Mouse (Mus musculus): ENCODE measurements around the gene Lrrc8c.

Gene Lrrc8c

GRCm38 (mm10) chr5:105545126-105545525, 25.9 kb downstream of the Lrrc8c start:
- DNase-seq (ENCODE audit: low read depth in 2 of 2, low spot score in 2 of 2): no peak

GRCm38 (mm10) chr5:105547115-105547514, 27.9 kb downstream of the Lrrc8c start:
- no peak for DNase-seq (ENCODE audit: low read depth in 2 of 2, low spot score in 2 of 2)

GRCm38 (mm10) chr5:105551808-105552207, 32.6 kb downstream of the Lrrc8c start:
- no peak for DNase-seq (ENCODE audit: low read depth in 2 of 2, low spot score in 2 of 2)

GRCm38 (mm10) chr5:105556291-105556690, 37.1 kb downstream of the Lrrc8c start:
- no peak for DNase-seq (ENCODE audit: low read depth in 2 of 2, low spot score in 2 of 2)

- DNase-seq (ENCODE audit: low read depth in 2 of 2, low spot score in 2 of 2): no peak
These were observed 38.2 kb downstream of the Lrrc8c start for GRCm38 (mm10) chr5:105557346-105557745.

- no peak for DNase-seq (ENCODE audit: low read depth in 2 of 2, low spot score in 2 of 2)
These were observed 38.6 kb downstream of the Lrrc8c start for GRCm38 (mm10) chr5:105557777-105558240.

GRCm38 (mm10) chr5:105558517-105558916, 39.3 kb downstream of the Lrrc8c start:
- no peak for DNase-seq (ENCODE audit: low read depth in 2 of 2, low spot score in 2 of 2)

GRCm38 (mm10) chr5:105561926-105562325, 42.7 kb downstream of the Lrrc8c start:
- DNase-seq (ENCODE audit: low read depth in 2 of 2, low spot score in 2 of 2): no peak

GRCm38 (mm10) chr5:105564761-105565160, 45.6 kb downstream of the Lrrc8c start:
- DNase-seq (ENCODE audit: low read depth in 2 of 2, low spot score in 2 of 2): no peak

GRCm38 (mm10) chr5:105565824-105566223, 46.6 kb downstream of the Lrrc8c start:
- no peak for DNase-seq (ENCODE audit: low read depth in 2 of 2, low spot score in 2 of 2)

GRCm38 (mm10) chr5:105566852-105567412, 47.7 kb downstream of the Lrrc8c start:
- no peak for DNase-seq (ENCODE audit: low read depth in 2 of 2, low spot score in 2 of 2)

GRCm38 (mm10) chr5:105568043-105568747, 49.0 kb downstream of the Lrrc8c start:
- DNase-seq (ENCODE audit: low read depth in 2 of 2, low spot score in 2 of 2): no peak

GRCm38 (mm10) chr5:105569168-105569567, 50.0 kb downstream of the Lrrc8c start:
- DNase-seq (ENCODE audit: low read depth in 2 of 2, low spot score in 2 of 2): no peak

GRCm38 (mm10) chr5:105572160-105572692, 53.0 kb downstream of the Lrrc8c start:
- no peak for DNase-seq (ENCODE audit: low read depth in 2 of 2, low spot score in 2 of 2)

- no peak for DNase-seq (ENCODE audit: low read depth in 2 of 2, low spot score in 2 of 2)
These were observed 53.7 kb downstream of the Lrrc8c start for GRCm38 (mm10) chr5:105572876-105573275.

GRCm38 (mm10) chr5:105574835-105575234, 55.6 kb downstream of the Lrrc8c start:
- no peak for DNase-seq (ENCODE audit: low read depth in 2 of 2, low spot score in 2 of 2)

GRCm38 (mm10) chr5:105575839-105576238, 56.7 kb downstream of the Lrrc8c start:
- DNase-seq (ENCODE audit: low read depth in 2 of 2, low spot score in 2 of 2): no peak

GRCm38 (mm10) chr5:105580909-105581308, 61.7 kb downstream of the Lrrc8c start:
- DNase-seq (ENCODE audit: low read depth in 2 of 2, low spot score in 2 of 2): no peak

- DNase-seq (ENCODE audit: low read depth in 2 of 2, low spot score in 2 of 2): no peak
These were observed 66.7 kb downstream of the Lrrc8c start for GRCm38 (mm10) chr5:105585929-105586328.

- DNase-seq (ENCODE audit: low read depth in 2 of 2, low spot score in 2 of 2): no peak
These were observed 67.5 kb downstream of the Lrrc8c start for GRCm38 (mm10) chr5:105586655-105587054.

- DNase-seq (ENCODE audit: low read depth in 2 of 2, low spot score in 2 of 2): no peak
These were observed 68.3 kb downstream of the Lrrc8c start for GRCm38 (mm10) chr5:105587471-105587870.

- DNase-seq (ENCODE audit: low read depth in 2 of 2, low spot score in 2 of 2): no peak
These were observed 69.5 kb downstream of the Lrrc8c start for GRCm38 (mm10) chr5:105588683-105589082.
